Mouse (Mus musculus): Measurements from ENCODE around the gene Acot5.
A peak's percentile ranks its signal among the peaks of the same experiment; 100 is the strongest.
"Not testable (repeated sequence)": the region's sequence is repeated elsewhere in the genome, so short reads cannot be mapped to it uniquely, and the experiment has no call there.

The Acot5 gene

DNA sequence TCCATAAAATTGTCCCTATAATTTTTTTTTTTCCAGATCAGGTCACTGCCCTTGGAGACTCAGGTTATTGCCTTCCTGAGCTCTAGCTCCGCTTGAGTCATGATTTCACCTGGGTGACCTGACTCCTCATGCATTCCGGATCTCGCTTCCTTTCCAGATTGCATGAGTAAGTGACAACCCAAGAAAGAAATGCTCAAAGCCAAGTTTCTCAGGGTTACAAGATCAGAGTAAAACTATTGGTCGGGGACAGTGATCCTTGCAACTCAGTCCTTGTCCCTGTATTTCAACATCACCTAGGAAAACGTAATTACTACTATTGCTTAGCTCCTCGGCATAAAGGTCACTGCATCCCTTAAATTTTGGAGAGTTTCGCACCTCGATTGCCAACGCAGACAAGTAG, at the start of gene Acot5:
Gene Acot5, plus strand, starts transcription at position 340 of the 400 bp plus-strand sequence.
- no peak for DNase-seq (ENCODE audit: low spot score)

DNA sequence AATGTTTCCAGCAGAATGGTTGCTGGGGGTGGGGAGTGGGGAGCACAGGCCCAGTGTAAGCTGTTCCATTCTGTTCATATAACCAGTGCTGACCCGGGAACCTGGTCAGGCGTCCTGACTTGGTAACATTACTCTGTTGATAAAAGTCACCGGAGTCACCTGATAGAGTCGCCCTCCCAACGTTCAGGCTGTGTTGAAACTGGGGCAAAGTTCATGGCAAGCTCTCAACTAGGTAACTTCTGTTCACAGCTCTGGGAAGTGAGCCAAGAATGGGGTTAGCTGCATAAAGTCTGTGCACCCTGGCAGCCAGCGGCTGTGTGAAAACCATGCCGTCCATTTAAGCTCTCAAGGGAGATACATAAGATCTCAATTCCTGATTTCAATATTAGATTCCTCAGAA, 48.6 kb upstream of the Acot5 start:
- DNase-seq (ENCODE audit: low spot score) = not testable (repeated sequence)

DNA sequence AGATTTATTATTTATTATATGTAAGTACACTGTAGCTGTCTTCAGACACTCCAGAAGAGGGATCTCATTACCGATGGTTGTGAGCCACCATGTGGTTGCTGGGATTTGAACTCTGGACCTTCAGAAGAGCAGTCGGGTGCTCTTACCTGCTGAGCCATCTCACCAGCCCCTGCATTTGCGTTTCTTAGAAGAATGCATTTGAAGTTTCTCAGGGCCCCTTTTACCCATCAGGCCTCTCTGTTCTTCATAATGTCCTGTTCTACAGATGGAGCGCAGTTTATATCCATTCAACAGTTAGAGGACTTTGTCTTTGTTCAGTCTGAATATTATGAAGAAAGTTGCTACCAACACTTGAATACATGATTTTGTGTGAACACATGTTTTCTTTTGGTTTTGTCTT, 46.9 kb upstream of the Acot5 start:
- not testable (repeated sequence) for DNase-seq (ENCODE audit: low spot score)

DNA sequence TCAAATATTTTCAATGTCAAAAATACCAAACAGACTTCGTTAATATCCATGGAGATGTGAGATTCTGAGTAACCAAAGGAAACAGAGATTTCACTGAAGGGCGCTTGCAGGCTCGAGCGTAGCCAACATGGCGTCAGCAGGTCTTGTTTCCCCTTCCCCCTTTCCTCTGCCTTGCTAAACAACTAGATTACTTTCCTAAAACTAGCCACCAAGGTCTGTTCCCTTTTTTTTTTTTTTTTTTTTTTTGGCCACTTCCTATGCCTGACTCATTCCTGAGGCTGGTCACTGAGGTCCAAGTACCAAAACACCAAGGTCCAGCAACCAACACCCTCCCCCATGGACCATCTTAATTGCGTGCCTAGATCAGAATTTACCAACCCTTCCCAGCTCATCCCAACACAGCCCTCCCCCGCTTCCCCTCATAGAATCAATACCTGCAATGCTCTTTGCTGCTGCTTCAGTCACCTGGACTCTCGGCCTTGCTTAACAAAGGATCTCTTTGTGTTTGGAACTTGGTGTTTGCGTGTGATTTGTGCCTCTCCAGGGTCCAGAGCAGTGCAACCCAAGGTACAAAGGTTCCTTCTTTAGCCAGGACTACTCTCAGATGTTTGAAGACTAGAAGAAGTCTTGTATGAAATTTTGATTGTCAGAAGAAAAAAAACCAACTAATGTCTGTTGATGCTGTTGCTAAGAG, 45.9 kb upstream of the Acot5 start:
- no peak for DNase-seq (ENCODE audit: low spot score)

DNA sequence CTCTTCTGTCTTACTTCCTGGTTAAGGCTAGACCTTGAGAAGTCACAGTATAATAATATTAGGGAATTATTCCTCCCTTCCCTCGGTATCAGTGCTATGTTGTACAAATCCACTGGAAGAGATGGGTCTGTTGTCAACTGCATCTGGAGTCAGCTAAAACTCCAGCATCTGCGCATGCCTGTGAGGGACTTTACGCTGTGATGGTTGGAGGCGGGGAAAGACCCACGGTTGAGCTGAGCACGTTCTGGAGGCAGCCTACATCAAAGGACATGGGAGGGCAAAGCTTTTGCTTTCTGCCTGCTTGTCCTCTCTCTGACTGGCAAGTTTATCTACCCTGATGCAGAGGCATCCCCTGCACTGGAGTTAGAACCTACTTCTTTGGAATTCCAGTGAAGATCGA, 43.2 kb upstream of the Acot5 start:
- DNase-seq (ENCODE audit: low spot score) = no peak

DNA sequence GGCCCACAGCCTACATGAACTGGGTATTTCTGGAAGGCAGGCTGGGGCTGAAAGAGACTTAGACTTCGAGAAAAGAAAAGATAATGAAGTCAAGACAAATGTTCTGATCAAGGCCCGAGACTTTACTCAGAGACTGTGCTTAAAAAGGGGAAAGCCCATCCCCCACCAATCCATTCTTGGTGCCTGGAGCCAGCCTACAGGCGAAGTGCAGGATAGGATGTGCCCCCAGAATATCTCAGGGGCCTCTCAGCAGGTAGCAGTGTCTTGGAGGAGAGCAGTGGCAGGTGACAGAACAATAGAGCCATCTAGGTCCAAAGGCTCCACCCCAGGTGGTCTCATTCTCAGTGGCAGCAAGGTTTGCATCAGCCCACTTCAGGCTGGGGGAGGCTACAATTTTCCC, 40.8 kb upstream of the Acot5 start:
- not testable (repeated sequence) for DNase-seq (ENCODE audit: low spot score)

DNA sequence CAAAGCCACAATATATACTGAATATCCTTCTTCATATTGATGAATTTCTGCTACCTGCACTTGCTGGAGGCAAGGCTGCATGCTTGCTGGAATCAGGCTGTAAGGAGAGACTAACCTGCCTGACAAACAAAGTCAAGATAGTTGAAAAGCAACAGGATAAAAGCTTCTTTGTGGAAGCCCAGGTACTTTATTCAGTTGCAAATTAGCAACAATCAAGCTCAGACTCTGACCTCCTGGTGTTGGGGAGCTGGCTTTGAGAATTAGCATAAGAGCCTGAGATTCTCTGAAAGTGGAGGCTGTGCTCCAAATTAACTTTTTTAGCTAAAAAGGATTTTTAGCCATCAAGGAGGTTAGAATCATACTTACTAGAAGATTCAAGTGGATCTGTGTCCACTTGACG, 40.1 kb upstream of the Acot5 start:
- DNase-seq (ENCODE audit: low spot score) = not testable (repeated sequence)

DNA sequence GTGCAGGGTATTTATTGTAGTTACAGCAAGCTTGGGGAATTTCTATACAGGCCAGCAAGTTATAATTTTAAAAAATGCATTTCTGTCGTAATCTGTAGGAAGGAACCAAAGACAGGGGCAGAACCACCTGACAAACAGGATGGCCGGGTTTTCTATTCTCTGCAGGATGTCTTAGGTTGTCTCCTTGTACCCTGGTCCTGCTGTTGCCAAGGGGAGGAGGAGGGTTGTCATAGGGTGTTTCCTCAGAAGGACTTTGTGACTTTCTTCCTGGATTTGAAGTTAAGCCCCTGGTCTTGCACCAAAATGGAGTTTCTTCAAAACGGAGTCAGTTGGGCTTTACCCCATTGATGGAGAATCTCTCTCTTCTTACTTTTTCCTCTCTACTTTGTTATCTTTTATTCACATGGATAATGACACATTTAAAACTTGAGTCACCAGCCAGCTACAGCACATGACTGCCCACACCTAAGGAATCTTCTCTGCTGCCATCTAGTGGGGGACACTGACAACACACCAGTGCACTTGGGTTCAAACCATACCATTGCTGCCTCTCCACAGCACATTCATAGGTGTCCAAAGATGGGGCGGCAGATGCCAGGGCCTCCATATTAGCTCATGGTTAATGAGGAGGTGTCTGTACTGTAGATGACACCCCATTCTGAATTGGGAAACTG, 38.3 kb upstream of the Acot5 start:
- peak; percentile 91 for DNase-seq (ENCODE audit: low spot score)

DNA sequence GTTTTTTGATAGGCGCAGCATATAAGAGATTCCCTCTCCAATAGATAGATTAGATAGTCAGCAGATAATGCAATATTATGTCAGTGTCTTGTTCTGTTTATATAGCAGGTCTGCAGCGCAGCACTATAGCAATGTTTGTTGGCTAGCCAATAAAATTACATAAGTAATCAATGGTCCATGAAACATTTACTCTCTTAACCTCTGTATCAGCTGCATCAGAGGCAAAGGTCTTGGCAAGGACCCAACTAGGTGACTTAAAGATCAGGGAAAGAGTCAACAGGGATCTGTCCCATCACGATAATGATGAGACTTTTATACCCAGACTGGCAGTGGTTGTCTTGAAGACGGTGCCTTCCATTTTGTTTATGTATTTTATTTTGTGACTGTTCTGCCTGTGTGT, 36.3 kb upstream of the Acot5 start:
- no peak for DNase-seq (ENCODE audit: low spot score)

DNA sequence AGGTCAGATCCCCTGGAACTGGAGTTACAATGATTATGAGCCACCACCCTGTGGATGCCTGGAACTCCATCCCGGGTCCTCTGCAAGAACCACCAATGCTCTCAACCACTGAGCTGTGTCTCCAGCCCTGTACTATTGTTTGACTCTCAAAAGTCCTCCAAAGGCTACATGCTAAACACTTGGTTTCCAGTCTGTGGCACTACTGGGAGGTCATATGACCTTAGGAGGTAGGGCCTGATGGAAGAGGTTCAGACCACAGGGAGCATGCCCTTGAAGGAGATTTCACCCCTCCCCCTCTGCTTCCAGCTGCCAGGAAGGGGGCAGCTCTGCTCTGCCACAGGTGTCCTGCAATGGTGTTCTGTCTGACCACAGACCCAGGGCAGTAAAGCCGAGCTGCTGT, 35.8 kb upstream of the Acot5 start:
- not testable (repeated sequence) for DNase-seq (ENCODE audit: low spot score)

DNA sequence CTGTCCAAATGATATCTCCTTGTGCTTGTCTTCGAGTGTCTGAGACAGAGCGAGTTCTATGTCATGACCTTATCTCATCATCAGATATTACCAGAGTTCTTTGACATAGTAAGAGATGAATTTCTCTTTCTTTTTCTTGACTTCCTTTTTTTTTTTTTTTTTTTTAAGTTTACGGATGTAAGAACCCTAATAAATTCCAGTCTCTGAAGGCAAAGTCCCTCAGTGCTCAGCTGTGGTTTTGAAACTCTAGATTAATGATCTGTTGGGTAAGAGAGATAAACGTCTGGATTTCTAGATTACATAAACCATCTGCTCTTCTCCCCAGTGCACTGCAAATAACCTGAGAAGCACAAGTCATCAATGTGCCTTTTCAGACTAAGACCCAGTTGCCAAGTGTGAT, 35.0 kb upstream of the Acot5 start:
- no peak for DNase-seq (ENCODE audit: low spot score)

DNA sequence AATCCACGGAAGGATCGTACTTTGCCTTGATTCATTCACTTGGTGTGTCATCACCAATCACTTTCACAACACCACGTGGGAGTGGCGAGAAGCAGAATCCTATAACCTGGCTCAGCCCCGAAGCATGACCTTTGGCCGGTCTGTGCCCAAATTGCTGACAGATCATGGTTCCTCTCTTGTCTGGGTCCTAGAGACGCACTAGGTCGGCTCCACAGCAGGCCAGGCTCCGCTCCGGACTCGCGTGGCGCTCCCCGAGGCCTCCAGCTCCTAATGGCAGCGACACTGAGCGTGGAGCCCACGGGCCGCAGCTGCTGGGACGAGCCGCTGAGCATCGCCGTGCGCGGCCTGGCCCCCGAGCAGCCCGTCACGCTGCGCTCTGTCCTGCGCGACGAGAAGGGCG, 30.9 kb upstream of the Acot5 start, which contains the start of gene Acot4:
Gene Acot4, plus strand, starts transcription at position 139 of the 400 bp plus-strand sequence.
- not testable (repeated sequence) for DNase-seq (ENCODE audit: low spot score)

DNA sequence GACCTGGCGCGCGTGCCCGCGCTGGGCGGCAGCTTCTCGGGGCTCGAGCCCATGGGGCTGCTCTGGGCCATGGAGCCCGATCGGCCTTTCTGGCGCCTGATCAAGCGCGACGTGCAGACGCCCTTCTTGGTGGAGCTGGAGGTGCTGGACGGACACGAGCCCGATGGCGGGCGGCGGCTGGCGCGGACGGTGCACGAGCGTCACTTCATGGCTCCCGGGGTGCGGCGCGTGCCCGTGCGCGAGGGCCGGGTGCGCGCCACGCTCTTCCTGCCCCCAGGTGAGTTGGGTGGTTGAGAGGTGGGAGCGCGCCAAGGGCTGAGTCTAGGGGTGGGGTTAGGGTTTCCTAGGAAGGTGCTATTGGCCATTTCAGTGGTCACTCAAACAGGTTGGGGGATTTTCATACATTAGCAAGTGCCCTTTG, 30.4 kb upstream of the Acot5 start, which contains the start of gene Gm49366:
Gene Gm49366, plus strand, starts transcription at position 245 of the 421 bp plus-strand sequence.
- not testable (repeated sequence) for DNase-seq (ENCODE audit: low spot score)

DNA sequence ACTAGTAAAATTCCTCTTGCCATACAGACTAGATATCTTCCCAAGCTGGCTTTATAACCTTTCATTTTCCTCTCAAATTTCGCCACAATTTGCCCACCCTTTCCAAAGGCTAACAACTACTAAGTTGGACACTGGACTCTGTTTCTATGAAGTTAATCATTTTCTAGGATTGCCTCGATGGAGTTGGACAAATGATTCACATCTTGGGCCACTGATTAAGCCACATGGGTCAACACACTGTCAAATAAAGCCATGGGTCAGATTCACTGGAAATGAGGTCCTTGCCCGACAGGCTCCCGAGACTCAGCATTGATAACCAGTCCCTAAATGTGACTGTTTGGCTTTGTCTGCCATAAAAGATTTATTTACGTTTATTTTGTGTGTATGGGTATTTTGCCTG, 26.9 kb upstream of the Acot5 start:
- no peak for DNase-seq (ENCODE audit: low spot score)

DNA sequence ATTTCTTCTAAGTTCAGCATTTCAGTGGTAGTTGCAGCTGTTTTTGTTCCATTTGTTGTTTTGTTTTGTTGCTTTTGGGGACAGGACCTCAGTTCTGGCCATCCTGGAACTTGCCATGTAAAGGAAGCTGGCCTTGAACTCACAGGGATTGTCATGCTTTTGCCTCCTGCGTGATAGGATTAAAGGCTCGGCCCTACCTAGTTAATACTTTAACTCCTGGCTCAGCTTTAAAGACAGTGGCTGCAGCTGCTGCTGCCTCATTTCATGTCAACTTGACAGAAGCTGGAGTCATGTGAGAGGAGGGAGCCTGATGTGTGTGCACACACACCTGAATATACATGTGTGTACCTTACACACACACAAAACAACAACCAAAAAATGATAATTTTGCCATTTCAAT, 25.1 kb upstream of the Acot5 start:
- DNase-seq (ENCODE audit: low spot score) = no peak

DNA sequence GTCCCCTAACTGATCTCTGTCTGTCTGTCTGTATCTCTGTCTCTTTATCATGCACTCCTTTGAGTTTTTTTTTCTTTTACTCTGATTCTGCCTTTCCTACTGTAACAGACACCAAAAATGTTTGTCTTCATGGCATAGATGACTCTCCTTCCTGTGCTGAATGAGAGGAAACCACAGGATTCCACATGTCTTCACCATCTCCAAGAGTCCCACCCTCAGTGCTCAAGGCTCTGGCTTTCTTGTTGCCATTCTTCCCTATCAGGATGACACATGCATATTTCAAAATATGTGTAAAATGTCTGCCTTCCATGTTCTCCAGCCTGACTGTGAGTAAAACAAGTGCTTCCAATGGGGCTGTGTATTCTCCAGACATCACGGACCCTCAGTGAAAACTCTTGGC, 22.2 kb upstream of the Acot5 start:
- no peak for DNase-seq (ENCODE audit: low spot score)

DNA sequence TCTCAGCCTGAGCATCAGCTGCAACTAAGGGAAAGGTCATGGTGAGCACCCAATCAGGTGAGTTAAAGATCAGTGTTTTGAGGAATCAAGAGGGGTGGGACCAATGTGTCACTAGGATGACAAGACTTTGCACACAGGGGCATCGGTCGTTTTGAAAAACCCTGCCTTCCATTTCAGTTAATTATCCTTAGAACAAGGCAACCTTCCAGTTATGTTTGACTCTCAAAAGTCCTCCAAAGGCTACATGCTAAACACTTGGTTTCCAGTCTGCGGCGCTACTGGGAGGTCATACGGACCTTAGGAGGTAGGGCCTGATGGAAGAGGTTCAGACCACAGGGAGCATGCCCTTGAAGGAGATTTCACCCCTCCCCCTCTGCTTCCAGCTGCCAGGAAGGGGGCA, 18.4 kb upstream of the Acot5 start:
- DNase-seq (ENCODE audit: low spot score) = not testable (repeated sequence)

DNA sequence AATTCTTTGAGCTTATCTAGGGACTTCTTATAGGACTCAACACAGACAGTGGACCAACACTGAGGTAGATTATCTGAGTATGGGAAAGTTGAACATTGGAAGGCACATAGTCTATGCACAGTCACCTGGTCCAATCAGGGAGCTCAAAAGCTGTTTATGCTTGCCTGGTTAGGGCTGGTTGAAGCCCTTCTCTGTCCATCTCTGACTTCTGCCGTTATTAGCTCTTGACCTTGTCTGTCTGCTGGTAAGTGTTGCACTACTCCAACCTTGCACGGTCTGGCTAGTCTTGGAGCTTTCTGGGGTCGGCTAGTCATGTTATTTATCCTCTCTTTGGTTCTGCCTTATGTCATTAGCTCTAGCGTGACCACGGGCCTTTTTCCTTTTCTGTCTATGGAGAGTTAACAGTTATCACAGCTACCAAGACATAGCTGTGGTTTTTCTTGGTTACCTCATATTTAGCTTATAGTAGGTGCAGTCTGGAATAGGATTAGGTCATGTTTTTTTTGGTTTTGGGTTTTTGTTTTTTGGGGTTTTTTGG, 17.1 kb upstream of the Acot5 start, which contains the start of gene Acot3:
Gene Acot3, plus strand, starts transcription at position 208 of the 538 bp plus-strand sequence.
- no peak for DNase-seq (ENCODE audit: low spot score)

DNA sequence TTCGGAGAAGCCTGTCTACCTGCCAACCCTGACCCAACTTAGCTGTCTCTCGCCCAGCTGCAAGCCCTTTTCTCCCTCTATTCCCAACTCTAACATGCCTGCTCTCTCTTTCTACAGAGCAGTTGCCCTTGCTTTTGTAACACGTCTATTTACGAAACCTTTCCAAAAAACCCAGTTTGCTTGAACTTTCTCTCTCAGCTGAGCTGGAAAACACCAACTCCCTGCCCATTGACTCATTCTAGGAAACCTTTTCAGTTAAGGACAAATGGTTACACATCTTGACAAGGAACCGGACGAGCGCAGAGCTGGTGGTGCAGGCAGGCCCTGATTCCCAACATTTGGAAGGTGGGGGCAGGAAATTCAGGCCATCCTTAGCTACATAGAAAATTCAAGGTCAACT, 16.5 kb upstream of the Acot5 start:
- DNase-seq (ENCODE audit: low spot score) = no peak

DNA sequence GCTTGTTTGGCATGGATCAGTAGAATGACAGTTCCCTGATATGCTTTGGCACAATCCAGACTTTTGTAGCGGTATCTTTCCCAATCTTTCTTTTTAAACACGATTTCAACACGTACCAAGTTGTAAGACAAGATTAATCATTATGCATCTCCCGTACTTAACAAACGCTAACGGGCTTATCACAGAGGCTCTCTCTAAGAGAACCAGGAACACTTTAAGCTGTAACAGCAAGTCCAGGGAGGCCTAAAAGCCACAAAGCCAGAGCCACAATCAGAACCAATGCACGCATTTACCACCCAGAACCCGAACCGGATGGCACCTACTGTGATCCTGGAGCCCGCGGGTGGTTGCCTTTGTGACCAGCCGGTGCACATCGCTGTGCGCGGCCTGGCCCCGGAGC, 16.0 kb upstream of the Acot5 start:
- DNase-seq (ENCODE audit: low spot score) = no peak

DNA sequence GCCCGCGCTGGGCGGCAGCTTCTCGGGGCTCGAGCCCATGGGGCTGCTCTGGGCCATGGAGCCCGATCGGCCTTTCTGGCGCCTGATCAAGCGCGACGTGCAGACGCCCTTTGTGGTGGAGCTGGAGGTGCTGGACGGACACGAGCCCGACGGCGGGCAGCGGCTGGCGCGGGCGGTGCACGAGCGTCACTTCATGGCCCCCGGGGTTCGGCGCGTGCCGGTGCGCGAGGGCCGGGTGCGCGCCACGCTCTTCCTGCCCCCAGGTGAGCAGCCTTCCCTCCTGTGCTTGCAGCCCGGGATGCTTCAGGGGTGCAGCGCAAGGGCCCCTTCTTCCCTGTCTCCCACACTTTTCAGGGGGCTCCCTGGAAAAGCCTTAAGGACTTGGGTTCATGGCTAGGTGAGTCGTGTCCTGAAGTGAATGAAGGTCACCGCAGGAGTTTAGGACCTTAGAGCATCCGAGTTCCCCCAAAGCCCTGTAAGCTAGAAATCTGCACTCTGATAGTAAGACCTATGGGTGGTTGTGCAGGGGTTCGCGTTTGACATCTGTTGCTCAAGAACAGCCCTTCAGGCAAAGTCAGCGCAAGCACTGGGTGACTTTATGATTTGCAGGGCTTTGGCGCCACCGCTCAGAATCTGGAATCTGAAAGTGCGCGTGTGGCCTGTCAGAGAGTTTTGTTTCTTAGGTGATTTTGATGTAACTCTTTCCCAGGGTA, 15.3 kb upstream of the Acot5 start:
- DNase-seq (ENCODE audit: low spot score) = no peak

DNA sequence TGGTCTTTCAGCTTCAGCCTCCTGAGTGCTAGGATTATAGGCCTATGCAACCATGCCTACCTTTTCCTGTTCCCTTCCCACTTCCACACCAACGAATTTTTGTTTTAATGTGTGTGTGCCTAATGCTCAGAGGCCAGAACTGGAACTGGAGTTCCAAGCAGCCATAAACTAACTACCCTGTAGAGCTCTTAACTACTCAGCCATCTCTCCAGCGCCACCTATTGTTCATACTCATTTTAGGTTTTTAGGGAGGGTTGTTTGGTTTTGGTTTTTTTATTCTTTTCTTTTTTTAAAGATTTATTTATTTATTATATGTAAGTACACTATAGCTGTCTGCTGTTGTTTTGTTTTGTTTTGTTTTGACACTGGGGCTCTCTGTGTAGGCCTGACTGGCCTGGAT, 8.2 kb upstream of the Acot5 start:
- peak; percentile 26 for DNase-seq (ENCODE audit: low spot score)

DNA sequence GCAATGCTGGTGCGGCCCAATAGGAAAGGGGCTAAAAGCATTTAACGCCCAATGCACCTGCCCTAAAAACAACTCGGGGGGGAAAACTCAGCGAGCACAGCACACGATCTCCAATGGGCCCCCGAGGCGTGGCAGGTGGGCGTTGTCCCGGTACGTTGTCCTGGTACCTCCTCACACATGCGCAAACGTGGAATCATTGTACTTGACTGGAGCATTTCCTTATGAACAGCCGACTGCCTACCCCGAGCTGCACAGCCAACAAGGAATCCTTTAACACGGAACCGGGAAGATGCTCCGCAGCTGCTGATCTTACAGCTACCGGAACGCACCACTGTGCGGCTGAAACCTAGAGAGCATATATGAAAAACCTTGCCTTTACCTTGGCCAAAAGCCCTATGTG, 6.8 kb upstream of the Acot5 start:
- DNase-seq (ENCODE audit: low spot score) = no peak
